Mouse (Mus musculus) splenic B cell, adult 2 months (primary cell): ENCODE measurements around the gene Dnajc6.
A peak's percentile ranks its signal among the peaks of the same experiment; 100 is the strongest.

ENCODE experiments used
- DNase-seq: peaks from one replicate; pipeline ENCODE4 v3.0.0-alpha.2; 2011; ENCODE audit warnings: low read depth, low spot score
- H3K27me3 ChIP-seq: 2 replicates; pipeline ENCODE4 v1.6.1; 2012; ENCODE audit warnings: mild to moderate bottlenecking, low read length, moderate library complexity, mixed read lengths; ENCODE audit not compliant: control insufficient read depth, poor library complexity, insufficient read depth, severe bottlenecking
- H3K36me3 ChIP-seq: 2 replicates; pipeline ENCODE4 v1.6.1; 2012; ENCODE audit warnings: mild to moderate bottlenecking, low read length, moderate library complexity, mixed read lengths; ENCODE audit not compliant: control insufficient read depth, poor library complexity, insufficient read depth, severe bottlenecking

The Dnajc6 gene

DNA sequence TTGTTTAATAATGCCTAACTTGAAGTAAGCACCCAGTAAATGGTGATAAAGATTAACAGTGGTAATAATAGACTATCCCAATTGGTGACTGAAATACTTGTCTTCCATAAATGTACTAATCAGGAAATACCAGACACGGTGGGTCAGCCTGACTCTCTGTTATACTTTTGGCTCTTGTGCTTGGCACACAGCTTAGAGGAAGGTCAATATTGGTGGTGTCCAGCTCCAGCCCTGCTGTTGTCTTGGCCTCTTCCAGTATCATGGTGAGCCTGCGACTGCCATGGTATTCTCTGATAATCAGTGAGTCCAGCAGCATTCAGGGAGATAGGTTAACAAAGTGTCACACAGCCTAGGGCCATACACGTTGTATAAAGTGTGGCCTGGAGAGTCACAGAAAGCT lies 107.2 kb downstream of the Dnajc6 start:
- Histone ChIP-seq H3K27me3 (no peaks in the 10 kb centered on the region), H3K36me3 (no peaks in the 10 kb centered on the region)
- no peak for DNase-seq

DNA sequence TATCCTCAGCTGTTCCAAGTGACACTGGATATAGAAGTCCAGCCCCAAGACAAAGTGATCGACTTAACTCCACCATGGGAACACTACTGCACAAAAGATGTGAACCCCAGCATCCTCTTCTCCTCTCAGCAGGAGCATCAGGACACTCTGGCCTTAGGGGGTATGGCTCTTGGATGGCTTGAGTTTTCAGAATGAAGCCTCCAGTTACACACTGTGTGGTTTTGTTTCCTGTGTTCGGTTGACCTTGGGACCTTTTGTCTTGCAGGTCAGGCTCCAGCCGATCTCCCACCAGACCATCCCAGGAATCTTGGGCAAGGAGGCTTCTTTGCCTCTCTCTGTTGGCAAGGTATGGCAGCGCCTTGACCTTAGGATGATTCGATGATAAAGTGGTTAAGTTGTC lies 120.1 kb downstream of the Dnajc6 start:
- no peak for DNase-seq
- Histone ChIP-seq H3K36me3 (no peaks in the 10 kb centered on the region), H3K27me3 (no peaks in the 10 kb centered on the region)

DNA sequence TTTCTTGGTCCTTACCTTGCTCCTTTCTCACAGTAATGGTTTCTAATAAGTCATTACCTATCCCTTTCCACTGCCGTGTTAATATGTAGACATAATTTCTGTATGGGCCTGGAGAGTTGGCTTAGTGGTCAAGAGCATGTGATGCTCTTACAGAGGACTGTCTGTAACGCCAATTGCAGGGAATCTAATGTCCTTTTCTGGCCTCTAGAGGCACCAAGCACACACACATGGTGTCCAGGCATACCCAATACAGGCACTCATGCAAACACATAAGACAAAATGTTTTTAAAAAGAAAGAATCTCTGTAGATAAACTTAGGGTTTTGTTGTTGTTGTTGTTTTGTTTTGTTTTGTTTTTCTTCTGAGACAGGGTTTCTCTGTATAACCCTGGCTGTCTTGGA lies 121.3 kb downstream of the Dnajc6 start:
- DNase-seq, result peak; percentile 5
- Histone ChIP-seq H3K36me3 (no peaks in the 10 kb centered on the region), H3K27me3 (no peaks in the 10 kb centered on the region)

DNA sequence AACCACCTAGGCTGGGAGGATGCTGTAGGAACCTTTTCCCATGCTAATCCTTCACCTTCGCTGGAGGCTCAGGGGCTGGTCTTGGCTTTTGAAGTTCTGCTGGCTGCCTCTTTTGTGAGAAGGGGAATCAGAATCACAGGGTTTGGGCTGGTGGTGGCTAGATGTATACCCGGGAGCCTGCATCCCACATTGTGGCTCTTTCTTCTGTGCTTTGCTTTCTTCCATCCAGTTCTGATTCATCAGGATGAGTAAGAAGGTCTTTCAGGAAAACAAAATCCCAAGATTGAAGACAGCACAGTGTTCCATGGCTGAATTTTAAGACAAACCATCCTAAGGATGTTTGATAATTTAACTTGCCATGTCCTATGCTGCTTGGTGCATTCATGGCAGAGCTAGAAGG lies 123.8 kb downstream of the Dnajc6 start:
- DNase-seq, result no peak
- Histone ChIP-seq H3K36me3 (no peaks in the 10 kb centered on the region), H3K27me3 (no peaks in the 10 kb centered on the region)

DNA sequence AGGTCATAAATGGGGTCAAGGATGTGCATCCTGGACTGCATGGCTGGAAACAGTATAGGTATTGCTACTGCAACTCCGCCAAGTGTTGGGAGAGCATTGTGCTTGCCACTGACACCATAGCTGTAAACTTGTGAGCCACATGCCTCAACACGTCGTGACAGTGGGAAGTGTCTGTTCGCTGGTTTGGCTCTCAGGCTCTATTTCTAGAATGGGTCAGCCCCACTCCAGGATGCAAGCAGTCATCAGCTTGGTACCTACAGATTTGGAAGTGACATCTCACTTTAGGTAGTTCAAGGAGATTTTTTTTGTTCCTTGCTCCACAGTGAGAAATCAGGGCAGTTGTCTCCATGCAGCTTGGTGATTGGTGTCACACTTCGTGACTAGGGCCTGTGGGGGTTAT lies 124.8 kb downstream of the Dnajc6 start:
- Histone ChIP-seq H3K36me3 (no peaks in the 10 kb centered on the region), H3K27me3 (no peaks in the 10 kb centered on the region)
- no peak for DNase-seq

DNA sequence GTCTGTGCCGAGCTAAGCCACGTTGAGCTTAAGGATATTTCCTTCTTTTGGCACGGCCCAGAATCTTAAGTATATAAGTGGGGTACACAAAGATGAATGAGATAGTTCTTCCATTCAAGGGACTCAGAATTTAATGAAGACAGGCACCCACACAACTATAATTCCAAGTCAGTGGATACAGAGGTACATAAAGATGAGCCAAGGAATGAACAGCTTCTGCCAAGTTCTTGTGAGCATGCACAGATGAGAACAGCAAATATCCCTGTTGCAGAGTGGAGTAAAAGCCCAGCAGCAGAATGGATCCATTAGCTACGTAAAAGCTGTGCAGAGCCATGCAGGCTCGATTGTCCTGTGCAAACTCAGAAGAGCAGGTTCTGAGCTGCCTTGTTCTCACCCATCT lies 128.8 kb downstream of the Dnajc6 start:
- no peaks in the 10 kb centered on the region for H3K27me3 ChIP-seq
- no peaks in the 10 kb centered on the region for H3K36me3 ChIP-seq
- DNase-seq, result no peak

DNA sequence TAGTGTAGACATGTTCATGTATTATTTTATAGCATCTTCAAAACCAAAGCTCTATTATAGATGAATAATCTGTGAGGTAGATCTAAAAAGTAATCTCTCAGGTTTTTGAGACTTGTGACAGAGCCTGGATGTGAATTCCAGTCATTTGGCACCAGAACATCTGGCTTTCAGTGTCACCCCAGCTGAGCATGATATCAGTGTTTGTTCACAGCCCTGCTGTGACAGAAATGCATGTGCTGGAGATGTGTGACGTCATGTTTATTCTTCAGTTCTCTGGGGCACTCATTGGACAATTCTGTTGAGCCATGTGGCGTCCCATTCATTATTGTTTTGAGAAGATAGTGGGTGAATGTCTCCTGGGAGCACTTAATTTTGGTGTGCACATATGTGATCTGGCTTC lies 139.1 kb downstream of the Dnajc6 start:
- DNase-seq, result no peak

DNA sequence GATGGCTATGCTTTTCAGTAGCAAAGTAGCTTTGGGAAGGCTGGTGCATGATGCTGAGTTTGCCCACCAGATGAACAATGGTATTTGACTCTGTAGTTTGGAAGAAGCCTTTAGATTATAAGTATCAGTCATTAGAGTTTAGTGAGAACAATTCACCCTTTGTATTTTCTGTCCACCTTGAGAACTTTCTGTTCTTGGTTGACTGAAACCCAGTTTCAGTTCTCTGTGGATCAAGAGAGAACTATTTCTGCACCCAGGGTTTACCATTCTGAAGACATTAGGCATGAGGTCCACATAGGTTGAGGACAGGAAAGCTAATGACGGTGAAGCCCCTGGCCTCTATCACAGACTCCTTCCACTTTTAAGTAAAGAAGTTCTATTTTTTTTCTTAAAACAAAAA lies 141.0 kb downstream of the Dnajc6 start:
- H3K36me3 ChIP-seq, result no peaks in the 10 kb centered on the region
- no peaks in the 10 kb centered on the region; the same call in 1 of the 2 replicates for H3K27me3 ChIP-seq
- peak; percentile 13 for DNase-seq

More for the DNA sequence above, 139.1 kb downstream of the Dnajc6 start:
- no peaks in the 10 kb centered on the region for H3K36me3 ChIP-seq
- H3K27me3 ChIP-seq, result no peaks in the 10 kb centered on the region; the same call in 1 of the 2 replicates

DNA sequence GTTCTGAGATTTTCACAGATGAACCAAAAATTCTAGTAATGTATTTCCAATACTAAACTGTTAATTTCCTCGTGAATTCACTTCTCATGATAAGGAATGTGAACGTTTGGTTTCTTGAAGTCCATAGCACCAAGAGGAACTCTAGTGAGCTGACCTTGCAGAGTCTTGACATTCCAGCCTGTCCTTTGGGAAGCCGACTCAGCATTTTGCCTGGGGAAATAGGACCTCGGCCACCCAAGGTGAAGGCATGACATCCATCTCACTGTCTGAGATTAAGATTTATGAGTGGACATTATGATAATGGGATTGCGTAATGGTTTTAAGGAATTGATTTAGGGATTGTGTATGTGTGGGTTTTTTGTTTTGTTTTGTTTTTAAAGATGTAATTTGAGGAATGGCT lies 144.2 kb downstream of the Dnajc6 start:
- Histone ChIP-seq H3K27me3 (no peaks in the 10 kb centered on the region; the same call in 1 of the 2 replicates), H3K36me3 (no peaks in the 10 kb centered on the region)
- no peak for DNase-seq

DNA sequence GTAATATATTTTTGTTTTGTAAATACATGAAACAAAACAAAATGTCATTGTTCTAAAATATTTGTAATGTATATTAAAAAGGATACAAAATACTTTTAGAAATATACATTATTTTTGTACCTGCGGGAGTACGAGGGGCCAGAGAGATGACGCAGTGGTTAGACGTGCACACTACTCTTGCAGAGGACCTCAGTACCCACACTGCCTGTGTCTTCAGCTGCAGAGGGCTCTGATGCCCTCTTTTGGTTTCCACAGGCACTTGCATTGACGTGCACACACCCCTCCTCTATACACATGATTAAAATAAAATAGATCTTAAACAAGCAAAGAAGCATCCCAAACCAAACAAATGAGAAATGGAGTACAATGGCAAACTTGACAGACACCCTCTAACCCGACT lies 146.3 kb downstream of the Dnajc6 start:
- no peaks in the 10 kb centered on the region for H3K36me3 ChIP-seq
- H3K27me3 ChIP-seq, result no peaks in the 10 kb centered on the region; the same call in 1 of the 2 replicates
- DNase-seq, result no peak

DNA sequence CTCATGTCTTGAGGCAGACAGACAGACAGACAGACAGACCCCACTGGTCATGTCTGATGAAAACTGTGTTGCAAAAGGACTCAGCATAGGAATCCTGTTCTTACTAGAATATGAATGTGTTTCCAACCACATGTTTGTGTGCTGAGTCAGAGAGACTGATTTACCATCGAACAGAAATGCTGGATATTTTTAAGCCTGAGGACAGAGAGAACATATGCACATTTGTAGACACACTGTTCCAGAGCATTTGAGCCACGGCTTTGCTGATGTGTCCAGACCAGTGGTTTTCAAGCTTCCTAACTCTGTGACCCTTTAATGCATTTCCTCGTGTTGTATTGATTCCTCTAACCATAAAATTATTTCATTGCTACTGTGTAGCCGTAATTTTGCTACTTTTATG lies 146.8 kb downstream of the Dnajc6 start:
- H3K36me3 ChIP-seq, result no peaks in the 10 kb centered on the region

DNA sequence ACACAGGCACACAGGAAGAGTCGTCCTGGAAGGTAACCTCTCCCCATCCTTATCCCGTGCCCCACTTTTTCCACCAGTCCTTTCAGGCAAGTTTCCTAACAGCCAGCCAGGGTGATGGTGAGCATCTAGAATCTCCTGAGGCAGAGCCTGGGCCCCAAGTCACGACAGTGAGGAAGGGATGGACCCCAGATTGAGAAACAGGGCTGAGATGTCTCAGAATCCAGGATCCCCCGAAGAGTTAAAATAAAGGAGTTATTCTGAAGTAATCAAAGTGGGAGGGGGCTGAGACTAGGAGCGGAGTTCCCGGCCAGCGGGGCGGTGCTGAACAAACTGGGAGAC lies 150.4 kb downstream of the Dnajc6 start:
- no peak for DNase-seq
- Histone ChIP-seq H3K36me3 (no peaks in the 10 kb centered on the region), H3K27me3 (no peaks in the 10 kb centered on the region; the same call in 1 of the 2 replicates)

More for the DNA sequence above, 146.8 kb downstream of the Dnajc6 start:
- no peak for DNase-seq
- no peaks in the 10 kb centered on the region; the same call in 1 of the 2 replicates for H3K27me3 ChIP-seq

DNA sequence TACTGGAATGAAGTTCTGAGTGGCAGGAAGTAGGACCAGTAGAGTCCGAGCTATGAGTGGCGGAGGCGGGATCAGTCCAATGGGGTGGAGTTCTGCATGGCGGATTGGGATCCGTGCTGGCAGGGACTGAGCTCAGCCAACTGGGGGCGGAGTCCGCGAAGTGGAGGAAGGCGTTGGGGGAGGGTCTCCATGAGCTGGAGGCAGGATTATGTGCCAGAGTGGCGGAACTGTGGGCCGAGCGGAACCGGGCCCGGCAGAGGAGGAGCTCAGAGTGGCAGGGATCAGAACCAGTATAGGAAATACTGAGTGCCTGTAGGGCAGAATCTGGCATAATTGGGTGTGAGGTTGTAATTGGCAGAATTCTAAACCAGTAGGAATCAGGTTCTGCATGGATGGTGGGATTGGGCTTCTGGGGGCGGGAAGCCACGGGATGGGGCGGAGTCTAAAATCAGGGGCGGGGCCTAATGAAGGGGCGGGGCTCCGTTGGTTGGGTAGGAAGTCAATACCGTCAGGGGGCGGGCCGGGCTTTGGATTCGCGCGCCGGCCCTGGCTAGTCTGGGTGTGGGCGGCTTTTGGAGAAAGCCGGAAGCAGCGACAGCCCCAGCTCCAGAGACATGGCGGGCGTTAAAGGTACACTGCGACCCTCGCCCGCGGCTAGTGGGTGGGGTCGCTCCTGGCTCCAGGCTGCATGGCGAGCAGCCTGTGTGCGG lies 150.9 kb downstream of the Dnajc6 start, which contains the start of gene Leprot:
TSS of gene Leprot (plus strand) at position 523 of the 710 bp plus-strand sequence.
- Histone ChIP-seq H3K36me3 (no peaks in the 10 kb centered on the region), H3K27me3 (no peaks in the 10 kb centered on the region; the same call in 1 of the 2 replicates)
- peak; percentile 96 for DNase-seq

DNA sequence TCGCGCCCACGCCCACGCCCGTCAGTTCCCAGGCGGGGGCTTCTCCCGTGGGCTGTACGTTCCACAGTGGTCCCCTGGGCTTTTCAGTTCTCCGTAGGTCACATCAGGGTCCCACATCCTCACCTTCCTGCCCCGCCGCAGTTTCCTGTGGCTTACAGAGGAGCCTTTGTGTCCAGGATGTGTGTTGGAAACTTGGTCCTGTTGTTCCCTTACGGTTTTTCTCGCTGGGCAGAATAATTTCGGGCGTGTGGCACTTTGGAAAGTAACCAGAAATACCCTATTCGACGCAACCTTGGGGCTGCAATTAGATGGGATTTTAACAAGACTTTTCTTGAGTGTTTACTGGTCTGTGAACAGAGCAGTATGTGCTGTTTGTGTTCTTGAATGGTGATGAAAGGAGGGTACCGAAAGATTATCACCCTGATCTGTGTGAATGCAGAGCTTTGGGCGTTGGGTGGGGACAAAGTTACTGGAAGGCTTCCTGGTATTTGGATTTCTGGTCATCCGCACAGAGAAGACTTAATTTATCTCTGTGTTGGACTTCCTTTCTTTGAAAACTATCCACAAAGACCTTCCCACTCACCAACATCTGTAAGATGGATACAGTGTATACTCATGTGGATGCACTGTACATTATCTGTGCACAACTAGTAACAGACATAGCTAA lies 151.7 kb downstream of the Dnajc6 start:
- H3K27me3 ChIP-seq, result no peaks in the 10 kb centered on the region; the same call in 1 of the 2 replicates
- 0 out of 2 replicates have a peak, but pooled peaks cover 2% of the 10 kb centered on the region for H3K36me3 ChIP-seq
- DNase-seq, result no peak

DNA sequence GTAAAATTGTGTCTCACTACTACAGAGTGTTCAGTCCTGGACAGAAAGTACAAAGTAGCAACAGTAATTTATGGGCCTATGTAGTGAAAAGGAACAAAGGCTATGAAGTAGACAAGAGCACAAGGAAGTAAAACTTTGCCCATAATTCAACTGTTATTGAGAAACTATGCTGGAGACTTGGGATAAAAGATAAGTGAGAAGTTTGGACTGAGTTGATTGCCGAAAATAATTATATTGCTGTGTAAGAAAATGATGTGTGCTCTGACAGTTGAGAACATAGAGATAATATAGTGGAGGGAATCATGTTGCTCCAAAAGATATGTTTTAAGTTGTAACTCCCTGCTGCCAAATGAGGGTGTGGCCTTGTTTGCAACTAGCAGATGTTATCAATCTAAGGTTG lies 152.3 kb downstream of the Dnajc6 start:
- 0 out of 2 replicates have a peak, but pooled peaks cover 2% of the 10 kb centered on the region for H3K36me3 ChIP-seq
- no peaks in the 10 kb centered on the region; the same call in 1 of the 2 replicates for H3K27me3 ChIP-seq
- DNase-seq, result no peak
